Mouse (Mus musculus) hindbrain, embryonic 15.5 days (tissue): ENCODE results near the gene Map1b. TPM values are rescaled to one million over a fixed set of nuclear protein-coding genes. Genes with fewer than 3 reads are reported as not detected.

Experiments
- ATAC-seq: fragments of 200-750 bp; cut with Nextera tagmentation; 2 replicates; pipeline ENCODE4 v1.8.0; 2017; ENCODE audit warnings: low read depth, moderate number of reproducible peaks, moderate TSS enrichment; ENCODE audit not compliant: low FRiP score
- H3K27ac ChIP-seq: fragments of 300-500 bp; sonication (generic); replicated peaks from 2 replicates; pipeline ENCODE4 v1.5.1; 2015; ENCODE audit warnings: mild to moderate bottlenecking, inconsistent platforms
- H3K27me3 ChIP-seq: fragments of 300-500 bp; sonication (generic); 2 replicates; pipeline ENCODE4 v1.6.1; 2015; ENCODE audit warnings: control low read depth, inconsistent platforms
- H3K36me3 ChIP-seq: fragments of 300-500 bp; sonication (generic); 2 replicates; pipeline ENCODE4 v1.6.1; 2015; ENCODE audit warnings: control low read depth, inconsistent platforms
- H3K4me1 ChIP-seq: fragments of 300-500 bp; sonication (generic); replicated peaks from 2 replicates; pipeline ENCODE4 v1.6.1; 2015; ENCODE audit warnings: control low read depth, inconsistent platforms
- H3K4me2 ChIP-seq: fragments of 300-500 bp; sonication (generic); 2 replicates; pipeline ENCODE4 v1.6.1; 2015; ENCODE audit warnings: moderate library complexity, mild to moderate bottlenecking, inconsistent platforms
- H3K4me3 ChIP-seq: fragments of 300-500 bp; sonication (generic); 2 replicates; pipeline ENCODE4 v1.5.1; 2015; ENCODE audit warnings: mild to moderate bottlenecking, inconsistent platforms
- H3K9ac ChIP-seq: fragments of 300-500 bp; sonication (generic); 2 replicates; pipeline ENCODE4 v1.6.1; 2015; ENCODE audit warnings: inconsistent platforms
- H3K9me3 ChIP-seq: fragments of 300-500 bp; sonication (generic); 2 replicates; pipeline ENCODE4 v1.6.1; 2016; ENCODE audit warnings: control low read depth, inconsistent platforms
- WGBS: fragments of 180-500 bp; shearing (Covaris S2); methylation state at CpG from one replicate; pipeline ENCODE4 v1.1.7; 2015; 5-methylcytosine and 5-hydroxymethylcytosine counted together
- polyA plus RNA-seq: library from polyadenylated mRNA; unstranded; fragments of >200 nt; fragmentation: Nextera tagmentation; extraction: Ambion mirVana; gene quantifications from 2 replicates; pipeline ENCODE4 v1.2.1, GENCODE M21; 2015

Map1b gene
- polyA plus RNA-seq, 1 experiment from 2014 or later: 2,064 TPM

GRCm38 (mm10) chr13:99443484-99444175, 72.7 kb downstream of the Map1b start:
- Histone ChIP-seq H3K36me3 (peaks cover 32% of the 10 kb centered on the region), H3K9ac (0 out of 2 replicates have a peak overlapping the region, but pooled peaks have one; percentile 5), H3K9me3 (no peaks in the 10 kb centered on the region), H3K4me3 (no peak overlapping the region), H3K4me1 (peaks cover 73% of the 10 kb centered on the region), H3K27me3 (no peaks in the 10 kb centered on the region), H3K4me2 (peak overlapping the region; percentile 24), H3K27ac (peak overlapping the region; percentile 72)
- WGBS: 12% methylated on average over 7 of the region's 7 CpGs
- peak; percentile 66 for ATAC-seq

- WGBS: 21% methylated on average over 12 of the region's 12 CpGs
- Histone ChIP-seq H3K9me3 (no peaks in the 10 kb centered on the region), H3K4me2 (no peak overlapping the region), H3K27me3 (no peaks in the 10 kb centered on the region), H3K27ac (peak overlapping the region; percentile 72; the same call in 1 of the 2 replicates), H3K9ac (no peak overlapping the region), H3K4me3 (no peak overlapping the region), H3K36me3 (peaks cover 38% of the 10 kb centered on the region), H3K4me1 (peaks cover 64% of the 10 kb centered on the region)
- no peak for ATAC-seq
These were observed 73.7 kb downstream of the Map1b start for GRCm38 (mm10) chr13:99442434-99443249.

GRCm38 (mm10) chr13:99441700-99442433, 74.5 kb downstream of the Map1b start:
- Histone ChIP-seq H3K9me3 (no peaks in the 10 kb centered on the region), H3K9ac (no peak overlapping the region), H3K27ac (peak overlapping the region; percentile 13; the same call in 1 of the 2 replicates), H3K36me3 (peaks cover 46% of the 10 kb centered on the region), H3K4me1 (peaks cover 56% of the 10 kb centered on the region), H3K4me2 (no peak overlapping the region), H3K4me3 (no peak overlapping the region), H3K27me3 (no peaks in the 10 kb centered on the region)
- 38% methylated on average over 18 of the region's 18 CpGs for WGBS
- no peak for ATAC-seq

GRCm38 (mm10) chr13:99440228-99440627, 76.1 kb downstream of the Map1b start:
- no peak for ATAC-seq
- 83% methylated on average over 2 of the region's 2 CpGs for WGBS
- no peak overlapping the region for H3K27ac ChIP-seq
- H3K4me3 ChIP-seq: no peak overlapping the region
- peaks cover 41% of the 10 kb centered on the region for H3K4me1 ChIP-seq
- no peaks in the 10 kb centered on the region for H3K9me3 ChIP-seq
- H3K9ac ChIP-seq: no peak overlapping the region
- no peaks in the 10 kb centered on the region for H3K27me3 ChIP-seq
- H3K36me3 ChIP-seq: peaks cover 61% of the 10 kb centered on the region
- H3K4me2 ChIP-seq: no peak overlapping the region

GRCm38 (mm10) chr13:99439357-99439756, 77.0 kb downstream of the Map1b start:
- H3K9ac ChIP-seq: no peak overlapping the region
- H3K36me3 ChIP-seq: peaks cover 70% of the 10 kb centered on the region
- ATAC-seq: no peak

GRCm38 (mm10) chr13:99437051-99437450, 79.3 kb downstream of the Map1b start:
- no peak for ATAC-seq
- Histone ChIP-seq H3K27ac (no peak overlapping the region), H3K9ac (no peak overlapping the region), H3K4me3 (no peak overlapping the region), H3K27me3 (no peaks in the 10 kb centered on the region), H3K9me3 (no peaks in the 10 kb centered on the region), H3K4me1 (peaks cover 9% of the 10 kb centered on the region), H3K4me2 (no peak overlapping the region), H3K36me3 (peaks cover 92% of the 10 kb centered on the region)

More at GRCm38 (mm10) chr13:99439357-99439756, 77.0 kb downstream of the Map1b start:
- H3K27ac ChIP-seq: no peak overlapping the region
- WGBS: 91% methylated on average over 5 of the region's 5 CpGs
- H3K27me3 ChIP-seq: no peaks in the 10 kb centered on the region
- no peaks in the 10 kb centered on the region for H3K9me3 ChIP-seq
- H3K4me1 ChIP-seq: peaks cover 32% of the 10 kb centered on the region
- no peak overlapping the region for H3K4me3 ChIP-seq
- no peak overlapping the region for H3K4me2 ChIP-seq

- Histone ChIP-seq H3K4me3 (no peak overlapping the region), H3K9me3 (no peaks in the 10 kb centered on the region), H3K27me3 (no peaks in the 10 kb centered on the region), H3K4me1 (no peaks in the 10 kb centered on the region), H3K4me2 (no peak overlapping the region), H3K36me3 (peaks cover 92% of the 10 kb centered on the region), H3K27ac (no peak overlapping the region), H3K9ac (no peak overlapping the region)
- 85% methylated on average over 9 of the region's 9 CpGs for WGBS
- no peak for ATAC-seq
These were observed 81.8 kb downstream of the Map1b start for GRCm38 (mm10) chr13:99434494-99434893.

GRCm38 (mm10) chr13:99433068-99434008, 83.0 kb downstream of the Map1b start:
- Histone ChIP-seq H3K27ac (no peak overlapping the region), H3K9me3 (no peaks in the 10 kb centered on the region), H3K4me2 (no peak overlapping the region), H3K27me3 (no peaks in the 10 kb centered on the region), H3K36me3 (peaks cover 97% of the 10 kb centered on the region), H3K4me3 (no peak overlapping the region), H3K4me1 (no peaks in the 10 kb centered on the region), H3K9ac (no peak overlapping the region)
- WGBS: 94% methylated on average over 29 of the region's 29 CpGs
- ATAC-seq: no peak

GRCm38 (mm10) chr13:99423581-99423980, 92.8 kb downstream of the Map1b start:
- Histone ChIP-seq H3K9me3 (no peaks in the 10 kb centered on the region), H3K27me3 (no peaks in the 10 kb centered on the region), H3K9ac (no peak overlapping the region), H3K4me1 (no peaks in the 10 kb centered on the region), H3K36me3 (peaks cover 63% of the 10 kb centered on the region), H3K4me3 (no peak overlapping the region), H3K27ac (no peak overlapping the region), H3K4me2 (no peak overlapping the region)
- WGBS: 76% methylated on average over 13 of the region's 13 CpGs
- no peak for ATAC-seq

GRCm38 (mm10) chr13:99416601-99417000, 99.7 kb downstream of the Map1b start:
- H3K36me3 ChIP-seq: peaks cover 5% of the 10 kb centered on the region; the same call in 1 of the 2 replicates
- WGBS: 78% methylated on average over 9 of the region's 9 CpGs
- H3K4me3 ChIP-seq: no peak overlapping the region
- no peak overlapping the region for H3K9ac ChIP-seq
- H3K27ac ChIP-seq: no peak overlapping the region
- H3K4me1 ChIP-seq: peaks cover 34% of the 10 kb centered on the region
- no peaks in the 10 kb centered on the region for H3K9me3 ChIP-seq
- H3K27me3 ChIP-seq: no peaks in the 10 kb centered on the region
- no peak overlapping the region for H3K4me2 ChIP-seq
- no peak for ATAC-seq

GRCm38 (mm10) chr13:99414352-99414742, 102.0 kb downstream of the Map1b start:
- Histone ChIP-seq H3K36me3 (no peaks in the 10 kb centered on the region), H3K4me1 (peaks cover 34% of the 10 kb centered on the region), H3K27ac (peak overlapping the region; percentile 16; the same call in 1 of the 2 replicates), H3K27me3 (no peaks in the 10 kb centered on the region), H3K4me3 (no peak overlapping the region), H3K9ac (no peak overlapping the region), H3K4me2 (no peak overlapping the region), H3K9me3 (no peaks in the 10 kb centered on the region)
- ATAC-seq: no peak
- 42% methylated on average over 10 of the region's 10 CpGs for WGBS
